ENCODE assay signal across 26 mouse cellular contexts in genomic region chr16:97498139-97498538, GRCm38 (mm10). TPM values are rescaled to one million over a fixed set of nuclear protein-coding genes. Genes with fewer than 3 reads are reported as not detected.
DNase-seq lines count a peak whose midpoint lies in the region; ATAC-seq and TF ChIP-seq lines count a peak whose summit lies in the region.
"Had no signal": no experiment of that assay in that cellular context is flagged by ENCODE, and none has a peak within 500 bp of the region (broad histone marks: within the 10 kb centered on the region; RNA-seq: fewer than 3 reads in every experiment).

No protein-coding gene starts in this region.

- no peak for ATAC-seq in liver, postnatal 0 days
- peak; percentile 58; the same call in 1 of the 2 replicates for ATAC-seq in intestine, postnatal 0 days
- no peak for ATAC-seq in stomach, postnatal 0 days (ENCODE audit: low FRiP score, low TSS enrichment)
- no peak for ATAC-seq in forebrain, embryonic 14.5 days
- ATAC-seq: activated CD4-positive, CD25-positive, alpha-beta regulatory T cell, adult 4 months; CD4-positive, CD25-positive, alpha-beta regulatory T cell, adult 4 months; forebrain, embryonic 13.5 days; forebrain, embryonic 16.5 days; Patski had no signal

- no peak overlapping the region for H3K4me2 ChIP-seq in liver, postnatal 0 days (ENCODE audit: low read depth, low read length)
- H3K4me2 ChIP-seq in intestine, postnatal 0 days (replicated peaks; ENCODE audit: low read depth), result no peak overlapping the region
- H3K4me2 ChIP-seq in stomach, postnatal 0 days (replicated peaks; ENCODE audit: low read depth), result no peak overlapping the region
- H3K4me2 ChIP-seq in forebrain, embryonic 14.5 days (ENCODE audit: low read length), result no peak overlapping the region
- H3K4me2 ChIP-seq: embryonic facial prominence, embryonic 12.5 days; forebrain, embryonic 13.5 days had no signal

- 73% methylated on average over 3 of the region's 3 CpGs for WGBS in liver, postnatal 0 days (ENCODE audit: insufficient replicate concordance)
- WGBS in intestine, postnatal 0 days, result 75% methylated on average over 3 of the region's 3 CpGs
- WGBS in stomach, postnatal 0 days, result 94% methylated on average over 3 of the region's 3 CpGs
- 90% methylated on average over 3 of the region's 3 CpGs for WGBS in forebrain, embryonic 14.5 days

- H3K36me3 ChIP-seq in liver, postnatal 0 days (replicated peaks; ENCODE audit: insufficient read depth, low read length), result no peaks in the 10 kb centered on the region
- H3K36me3 ChIP-seq in intestine, postnatal 0 days (ENCODE audit: control insufficient read depth, insufficient read depth), result no peaks in the 10 kb centered on the region
- no peaks in the 10 kb centered on the region for H3K36me3 ChIP-seq in stomach, postnatal 0 days (ENCODE audit: control insufficient read depth, insufficient read depth, low read length)
- no peaks in the 10 kb centered on the region for H3K36me3 ChIP-seq in forebrain, embryonic 14.5 days (ENCODE audit: control insufficient read depth, insufficient read depth, low read length)
- H3K36me3 ChIP-seq: embryonic facial prominence, embryonic 10.5 days; embryonic facial prominence, embryonic 12.5 days; G1E had no signal

- H3K27ac ChIP-seq in liver, postnatal 0 days (ENCODE audit: low read depth), result 0 out of 2 replicates have a peak overlapping the region, but pooled peaks have one; percentile 16
- H3K27ac ChIP-seq in intestine, postnatal 0 days (ENCODE audit: low read depth, low read length), result peak overlapping the region; percentile 77
- H3K27ac ChIP-seq in stomach, postnatal 0 days (replicated peaks), result peak overlapping the region; percentile 45; the same call in 1 of the 2 replicates
- no peak overlapping the region for H3K27ac ChIP-seq in forebrain, embryonic 14.5 days (ENCODE audit: low read depth, low read length)
- H3K27ac ChIP-seq: embryonic facial prominence, embryonic 10.5 days; embryonic facial prominence, embryonic 12.5 days; forebrain, embryonic 13.5 days had no signal

- peaks cover 2% of the 10 kb centered on the region; the same call in 1 of the 2 replicates for H3K4me1 ChIP-seq in liver, postnatal 0 days (ENCODE audit: insufficient read depth)
- H3K4me1 ChIP-seq in intestine, postnatal 0 days (replicated peaks; ENCODE audit: control insufficient read depth, insufficient read depth, low read length), result peaks cover 7% of the 10 kb centered on the region; the same call in 1 of the 2 replicates
- H3K4me1 ChIP-seq in stomach, postnatal 0 days (replicated peaks; ENCODE audit: control insufficient read depth, insufficient read depth), result no peaks in the 10 kb centered on the region
- no peaks in the 10 kb centered on the region for H3K4me1 ChIP-seq in forebrain, embryonic 14.5 days (ENCODE audit: control insufficient read depth, insufficient read depth, low read length)
- H3K4me1 ChIP-seq: embryonic facial prominence, embryonic 10.5 days; embryonic facial prominence, embryonic 12.5 days; forebrain, embryonic 13.5 days had no signal

- H3K4me3 ChIP-seq in liver, postnatal 0 days (ENCODE audit: low read depth, low read length), result no peak overlapping the region
- no peak overlapping the region for H3K4me3 ChIP-seq in intestine, postnatal 0 days (ENCODE audit: low read depth, low read length)
- no peak overlapping the region for H3K4me3 ChIP-seq in stomach, postnatal 0 days (ENCODE audit: low read depth, low read length)
- no peak overlapping the region for H3K4me3 ChIP-seq in forebrain, embryonic 14.5 days (ENCODE audit: low read depth, low read length)
- H3K4me3 ChIP-seq: embryonic facial prominence, embryonic 10.5 days; embryonic facial prominence, embryonic 12.5 days; forebrain, embryonic 13.5 days had no signal

- no peak for TF ChIP-seq EP300 in liver, postnatal 0 days (IDR thresholded peaks at IDR 0.05; ENCODE audit: low read depth)
- TF ChIP-seq EP300 in stomach, postnatal 0 days (optimal IDR thresholded peaks at IDR 0.05), result no peak

- no peak overlapping the region for H3K9ac ChIP-seq in liver, postnatal 0 days (replicated peaks)
- H3K9ac ChIP-seq in intestine, postnatal 0 days (ENCODE audit: low read depth, low read length), result no peak overlapping the region
- no peak overlapping the region for H3K9ac ChIP-seq in stomach, postnatal 0 days (ENCODE audit: low read length)
- H3K9ac ChIP-seq in forebrain, embryonic 14.5 days (ENCODE audit: low read length), result no peak overlapping the region
- H3K9ac ChIP-seq: embryonic facial prominence, embryonic 12.5 days; forebrain, embryonic 13.5 days had no signal

- no peak for TF ChIP-seq CTCF in liver, postnatal 0 days (IDR thresholded peaks at IDR 0.05; ENCODE audit: low read depth)
- no peak for TF ChIP-seq CTCF in intestine, postnatal 0 days (IDR thresholded peaks at IDR 0.05; ENCODE audit: low read depth)
- no peak for TF ChIP-seq CTCF in stomach, postnatal 0 days (IDR thresholded peaks at IDR 0.05; ENCODE audit: low read depth)

- H3K27me3 ChIP-seq in liver, postnatal 0 days (ENCODE audit: insufficient read depth, low read length), result no peaks in the 10 kb centered on the region
- H3K27me3 ChIP-seq in intestine, postnatal 0 days (replicated peaks; ENCODE audit: control insufficient read depth, insufficient read depth, low read length), result no peaks in the 10 kb centered on the region
- H3K27me3 ChIP-seq in stomach, postnatal 0 days (ENCODE audit: control insufficient read depth, insufficient read depth, low read length), result no peaks in the 10 kb centered on the region
- no peaks in the 10 kb centered on the region for H3K27me3 ChIP-seq in forebrain, embryonic 14.5 days (replicated peaks; ENCODE audit: control insufficient read depth, insufficient read depth, low read length)
- H3K27me3 ChIP-seq: CH12.LX; embryonic facial prominence, embryonic 12.5 days; forebrain, embryonic 13.5 days had no signal

- DNase-seq in liver, postnatal 0 days, result no peak
- DNase-seq in liver, result no peak
- DNase-seq in stomach, postnatal 0 days (ENCODE audit: low spot score), result no peak
- no peak for DNase-seq in thymus, postnatal 36 days
- DNase-seq in forebrain, embryonic 14.5 days (ENCODE audit: low spot score), result no peak
- DNase-seq: adrenal gland, adult 8-10 months; adrenal gland, postnatal 14 days; adrenal gland, postnatal 36 days; B cell, adult 2 months; cerebellum, adult 11-12 months; cerebellum, adult 2 months; cerebellum, adult 9-10 months; cerebellum, postnatal 10 days; cerebellum, postnatal 25 days had no signal

- H3K9me3 ChIP-seq in liver, postnatal 0 days (ENCODE audit: low read length), result no peaks in the 10 kb centered on the region
- no peaks in the 10 kb centered on the region for H3K9me3 ChIP-seq in intestine, postnatal 0 days (ENCODE audit: control insufficient read depth)
- no peaks in the 10 kb centered on the region for H3K9me3 ChIP-seq in stomach, postnatal 0 days (ENCODE audit: control insufficient read depth, low read length)
- no peaks in the 10 kb centered on the region for H3K9me3 ChIP-seq in forebrain, embryonic 14.5 days (replicated peaks; ENCODE audit: control insufficient read depth, low read length)
- H3K9me3 ChIP-seq: embryonic facial prominence, embryonic 10.5 days; embryonic facial prominence, embryonic 12.5 days; forebrain, embryonic 13.5 days; G1E had no signal

RNA-seq across cellular contexts. Expression of gene Fam3b, which starts 16.5 kb away (rescaled TPM):
- polyA plus RNA-seq in liver, postnatal 0 days (2015; fragmentation: Nextera tagmentation; extraction: Ambion mirVana), result 0.15 TPM in 1 of 2 replicates, not detected in the other
- 4.4 and 5.8 TPM in 2 replicates for polyA plus RNA-seq in intestine, postnatal 0 days (2015; fragmentation: Nextera tagmentation; extraction: Ambion mirVana)
- polyA plus RNA-seq in stomach, postnatal 0 days (2015; fragmentation: Nextera tagmentation; extraction: Ambion mirVana), result 50.6 and 55.3 TPM in 2 replicates
- not detected in 2 replicates for polyA plus RNA-seq in forebrain, embryonic 14.5 days (2014; fragmentation: Nextera tagmentation; extraction: Ambion mirVana)
- polyA plus RNA-seq: cerebellum, adult 2 months; cortical plate, adult 2 months; embryonic facial prominence, embryonic 10.5 days; embryonic facial prominence, embryonic 12.5 days; forebrain, embryonic 11.5 days; forebrain, embryonic 13.5 days; forebrain, embryonic 16.5 days; G1E; Patski had no signal

RNA-seq across cellular contexts. Expression of gene Mx1, which starts 35.4 kb away (rescaled TPM):
- 0.63 and 1.0 TPM in 2 replicates for polyA plus RNA-seq in liver, postnatal 0 days (2015; fragmentation: Nextera tagmentation; extraction: Ambion mirVana)
- 0.18 and 0.81 TPM in 2 replicates for polyA plus RNA-seq in intestine, postnatal 0 days (2015; fragmentation: Nextera tagmentation; extraction: Ambion mirVana)
- polyA plus RNA-seq in stomach, postnatal 0 days (2015; fragmentation: Nextera tagmentation; extraction: Ambion mirVana), result 0.42 and 0.69 TPM in 2 replicates
- not detected in 2 replicates for polyA plus RNA-seq in forebrain, embryonic 14.5 days (2014; fragmentation: Nextera tagmentation; extraction: Ambion mirVana)
- polyA plus RNA-seq: embryonic facial prominence, embryonic 10.5 days; forebrain, embryonic 11.5 days; forebrain, embryonic 13.5 days; forebrain, embryonic 16.5 days; G1E had no signal
